Mouse (Mus musculus) thymus, postnatal 10 days (tissue): ENCODE results near the gene Dyrk1a.

Experiments
- DNase-seq, 2 experiments: peaks; one replicate each; pipeline ENCODE4 v3.0.0; 2021; ENCODE audit warnings: low spot score in 2 of 2

Gene Dyrk1a

GRCm38 (mm10) chr16:94559282-94559681 lies 10.5 kb upstream of the Dyrk1a start:
- no peak for DNase-seq

DNA sequence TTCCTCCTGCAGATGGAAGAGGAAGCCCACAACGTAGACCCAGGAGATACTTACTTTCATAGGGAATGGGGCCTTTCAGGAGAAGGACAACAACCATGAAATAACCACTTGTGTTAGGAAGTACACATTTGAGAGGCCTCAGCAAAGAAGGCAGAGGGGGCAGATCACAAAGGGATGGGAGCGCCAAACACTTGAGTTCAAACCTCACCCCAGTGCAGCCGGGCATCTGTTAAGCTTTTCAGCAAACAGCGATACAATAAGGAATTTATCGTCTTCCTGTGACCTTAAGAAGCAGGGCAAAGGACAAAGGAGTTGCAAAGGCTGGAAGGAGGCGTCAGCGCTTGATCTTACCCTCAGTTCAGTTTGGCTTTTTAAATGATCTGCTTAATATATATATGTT lies 10.0 kb upstream of the Dyrk1a start:
- DNase-seq = no peak

GRCm38 (mm10) chr16:94560618-94561017 lies 9.2 kb upstream of the Dyrk1a start:
- no peak for DNase-seq

DNA sequence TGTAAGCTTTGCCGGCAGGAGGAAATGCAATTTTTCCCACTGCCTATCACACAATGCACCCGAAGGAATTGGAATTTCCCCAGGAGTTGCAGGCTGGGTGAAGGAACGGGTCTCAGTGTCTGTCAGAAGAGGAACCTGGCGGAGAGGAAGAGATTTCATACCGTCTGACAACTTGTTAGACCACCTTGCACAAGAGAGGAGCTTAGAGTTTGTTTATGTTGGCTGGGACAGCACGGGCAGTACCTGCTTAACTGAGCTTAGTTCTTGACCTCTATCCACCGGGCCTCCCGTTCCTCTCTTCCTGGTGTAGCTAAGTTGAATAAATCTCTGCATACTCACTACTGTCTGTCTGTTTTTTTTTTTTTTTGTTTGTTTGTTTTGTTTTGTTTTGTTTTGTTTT lies 3.7 kb upstream of the Dyrk1a start:
- no peak for DNase-seq

DNA sequence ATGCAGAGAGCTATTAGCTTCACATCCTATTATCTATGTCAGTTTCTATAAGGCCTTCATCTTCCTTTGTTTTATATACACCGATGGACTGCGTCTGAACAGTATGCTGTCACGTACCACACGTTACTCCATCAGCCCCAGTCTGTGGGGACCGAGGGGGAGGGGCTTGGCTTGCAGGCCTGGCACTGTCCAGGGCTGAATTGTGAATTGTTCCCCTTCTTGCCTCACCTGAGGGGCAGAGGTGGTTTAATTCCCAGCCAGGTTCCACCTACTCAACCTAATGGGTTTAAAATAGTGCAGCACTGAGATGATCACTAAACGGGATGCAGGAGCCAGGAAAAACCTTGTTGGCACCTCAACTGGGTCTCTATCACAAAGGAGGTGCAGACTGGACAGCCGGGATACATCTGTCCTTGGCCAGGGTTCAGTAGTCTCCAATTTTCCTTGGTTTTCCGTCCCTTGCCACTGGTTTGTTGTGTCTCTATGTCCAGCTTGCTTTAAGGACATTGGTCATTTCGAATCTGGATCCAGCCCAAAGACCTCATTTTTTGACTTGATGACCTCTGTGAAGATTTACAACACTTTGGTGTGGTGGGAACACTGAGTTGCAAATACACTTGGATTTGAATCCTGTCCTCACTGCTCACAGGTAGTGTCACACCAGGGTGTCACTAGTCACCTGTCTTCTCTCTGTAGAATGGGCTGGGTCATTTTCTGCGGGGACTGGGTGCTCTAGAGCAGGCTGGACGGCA lies 2.8 kb upstream of the Dyrk1a start:
- no peak for DNase-seq

DNA sequence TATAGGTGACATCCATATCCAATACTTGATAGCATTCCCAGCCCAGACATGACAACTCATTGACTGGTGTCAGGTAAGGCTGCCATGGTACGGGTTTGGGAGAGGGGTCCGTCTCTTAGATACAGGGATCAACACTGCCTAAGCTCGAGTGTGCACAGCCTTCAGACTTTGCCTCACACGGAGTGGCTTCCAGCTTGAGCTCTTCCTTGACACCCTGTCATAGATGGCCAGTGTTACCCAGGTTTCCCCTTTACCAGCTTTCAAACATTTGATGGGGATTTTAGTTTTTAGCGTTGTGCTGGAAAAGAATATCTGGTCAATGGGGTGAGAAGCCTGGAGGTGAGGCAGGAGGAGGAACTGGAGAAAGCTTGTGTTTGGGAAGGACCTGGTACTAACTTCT lies 2.1 kb upstream of the Dyrk1a start:
- no peak for DNase-seq

DNA sequence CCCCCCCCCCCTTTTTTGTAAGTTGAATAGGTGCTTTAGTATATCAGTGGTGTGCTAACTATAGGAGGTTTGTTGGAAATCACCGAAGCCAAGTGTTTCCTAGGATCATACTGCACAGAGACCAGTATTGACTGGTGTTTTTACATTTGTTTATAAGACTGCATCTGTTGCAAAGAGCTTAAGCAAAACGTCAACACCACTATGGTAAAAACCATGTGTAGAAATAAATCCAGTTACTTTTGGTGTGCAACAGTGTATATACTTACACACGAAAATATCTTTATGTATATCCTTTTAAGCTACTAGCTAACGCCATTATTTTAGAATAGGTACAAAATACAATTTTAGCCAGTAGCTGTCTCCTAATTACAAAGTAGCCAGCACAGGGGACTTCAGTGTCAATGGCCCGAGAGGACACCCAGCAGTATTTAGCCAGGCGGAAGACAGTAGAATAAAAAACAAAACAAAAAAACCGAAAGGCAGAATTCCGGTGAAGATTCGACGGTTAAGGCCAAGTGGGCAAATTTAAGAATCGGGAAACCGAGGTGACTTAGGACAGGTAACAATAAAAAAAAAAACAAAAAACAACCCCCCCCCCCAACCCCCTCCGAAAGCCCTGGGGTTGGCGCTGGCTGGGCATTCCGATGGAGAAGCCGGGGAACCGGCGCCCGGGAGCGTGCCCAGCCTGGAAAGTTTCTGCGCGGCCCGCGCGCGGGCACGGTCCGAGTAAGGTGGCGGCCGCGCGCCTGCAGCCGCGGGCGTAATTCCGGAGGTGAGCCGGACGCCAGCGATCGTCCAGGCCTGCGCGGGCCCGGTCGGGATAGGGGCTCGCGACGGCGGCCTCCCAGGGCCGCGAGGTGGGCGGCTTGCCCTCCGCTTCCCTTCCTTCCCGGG lies 1.2 kb upstream of the Dyrk1a start:
- DNase-seq = no peak

GRCm38 (mm10) chr16:94570361-94571041 lies 691 bp downstream of the Dyrk1a start:
- peak; percentile 46 to 50 for DNase-seq

DNA sequence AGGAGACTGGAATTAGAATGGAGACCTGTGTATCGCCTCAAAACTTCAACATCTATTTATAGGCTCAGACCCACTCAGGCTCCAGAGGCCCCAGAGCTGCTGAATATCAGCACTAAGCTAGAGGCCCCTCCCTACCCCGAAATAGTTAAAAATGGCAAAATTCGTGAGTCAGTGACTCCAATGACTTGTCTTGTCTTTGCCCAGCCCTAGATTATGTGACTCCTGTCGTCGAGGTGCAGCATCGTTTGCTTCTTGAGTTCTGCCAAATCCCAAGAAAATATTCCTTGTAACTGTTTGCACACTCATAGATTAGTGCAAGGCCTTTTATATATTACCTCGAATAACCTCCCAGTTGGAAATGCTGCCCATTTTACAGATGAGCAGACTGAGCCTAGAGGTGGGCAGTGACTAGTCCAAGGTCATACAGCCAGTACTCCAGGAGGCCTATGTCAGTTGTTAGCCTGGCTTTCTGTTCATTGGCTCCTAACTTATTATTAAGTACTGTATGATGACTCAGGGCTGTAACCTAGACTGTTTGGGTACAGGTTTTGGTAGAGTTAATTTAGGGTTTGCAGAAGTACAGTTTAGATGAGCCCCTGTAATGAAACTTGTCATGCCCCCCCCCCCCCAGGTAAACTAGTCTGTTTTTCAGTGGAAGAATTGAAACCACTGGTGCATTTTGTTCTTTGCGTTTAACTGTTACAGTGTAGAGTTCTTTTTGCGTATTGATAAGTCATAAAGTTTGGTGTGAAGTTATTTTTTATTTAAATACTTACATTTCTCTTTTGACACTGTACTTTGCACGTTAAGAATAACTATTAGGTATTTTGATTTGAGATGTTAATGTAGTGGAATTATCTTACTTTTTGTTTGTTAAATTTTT lies 1.5 kb downstream of the Dyrk1a start:
- DNase-seq = no peak

DNA sequence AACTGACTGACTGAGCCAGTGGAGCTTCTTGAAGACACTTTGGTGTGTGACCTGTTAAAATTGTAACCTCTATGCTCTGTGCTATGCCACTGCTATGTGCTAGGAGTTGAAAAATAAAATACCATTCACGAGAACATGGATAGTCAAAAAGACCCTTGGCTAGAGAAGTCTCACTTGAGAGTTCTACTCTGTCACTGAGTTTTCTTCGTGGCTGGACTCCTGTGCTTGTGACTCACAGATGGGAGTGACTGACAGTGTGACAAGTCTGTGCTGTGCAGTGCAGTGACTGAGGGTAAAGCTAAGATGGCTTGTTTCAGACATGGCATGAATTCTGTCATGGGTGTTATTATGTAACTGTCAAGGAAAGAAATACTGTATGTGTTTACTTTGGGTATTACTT lies 2.6 kb downstream of the Dyrk1a start:
- no peak for DNase-seq

DNA sequence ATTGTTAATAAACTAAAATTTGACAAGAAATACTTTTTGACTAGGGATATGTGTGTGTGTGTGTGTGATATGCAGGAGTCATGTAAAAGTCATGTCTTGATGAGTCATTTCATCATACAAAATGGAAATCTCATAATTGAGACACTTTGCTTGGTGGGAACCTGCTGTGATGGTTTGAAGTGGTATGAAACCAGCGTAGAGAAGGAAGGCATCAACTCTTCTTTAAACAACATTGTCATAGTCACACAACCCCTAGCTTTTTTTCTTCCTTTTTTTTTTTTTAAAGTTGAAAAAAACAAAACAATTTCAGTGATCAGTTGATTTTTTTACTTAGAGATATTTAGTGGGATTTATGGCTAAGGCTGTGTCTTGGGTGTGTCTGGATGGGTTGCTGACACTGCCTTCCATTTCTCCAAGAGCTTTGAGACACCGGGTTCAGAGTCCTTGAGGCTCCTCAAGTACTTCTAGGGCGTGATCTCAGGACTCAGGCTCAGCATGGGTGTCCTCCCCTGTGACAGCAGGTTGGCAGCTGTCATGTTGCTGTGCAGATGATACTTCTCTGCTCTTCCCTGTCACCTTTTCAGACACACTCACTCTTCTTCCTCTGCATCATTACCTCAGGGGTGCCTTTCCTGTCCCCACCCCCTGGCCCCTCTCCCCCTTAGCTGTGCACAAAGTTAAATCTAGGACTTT lies 4.4 kb downstream of the Dyrk1a start:
- no peak for DNase-seq

- DNase-seq = no peak
Observed at GRCm38 (mm10) chr16:94574718-94575094, 4.9 kb downstream of the Dyrk1a start.

DNA sequence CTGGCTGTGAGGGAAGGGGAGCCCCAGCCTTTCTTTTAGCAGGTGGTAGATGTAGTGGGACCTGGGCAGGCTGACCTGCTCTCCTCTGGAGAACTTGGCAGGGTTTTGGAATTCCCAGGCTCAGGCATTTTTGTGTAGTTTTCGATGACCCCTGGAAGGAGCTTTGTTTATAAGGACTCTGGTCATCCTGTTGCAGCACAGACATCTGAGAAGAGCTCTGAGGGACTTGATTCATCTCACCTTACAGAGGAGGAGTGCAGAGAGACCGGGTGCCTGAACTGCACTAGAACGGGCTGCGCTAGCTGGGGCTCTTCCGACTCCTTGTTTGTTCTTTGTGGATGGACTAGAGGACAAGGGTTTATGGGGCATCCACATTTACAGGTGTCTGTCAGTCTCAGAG lies 5.9 kb downstream of the Dyrk1a start:
- no peak for DNase-seq

DNA sequence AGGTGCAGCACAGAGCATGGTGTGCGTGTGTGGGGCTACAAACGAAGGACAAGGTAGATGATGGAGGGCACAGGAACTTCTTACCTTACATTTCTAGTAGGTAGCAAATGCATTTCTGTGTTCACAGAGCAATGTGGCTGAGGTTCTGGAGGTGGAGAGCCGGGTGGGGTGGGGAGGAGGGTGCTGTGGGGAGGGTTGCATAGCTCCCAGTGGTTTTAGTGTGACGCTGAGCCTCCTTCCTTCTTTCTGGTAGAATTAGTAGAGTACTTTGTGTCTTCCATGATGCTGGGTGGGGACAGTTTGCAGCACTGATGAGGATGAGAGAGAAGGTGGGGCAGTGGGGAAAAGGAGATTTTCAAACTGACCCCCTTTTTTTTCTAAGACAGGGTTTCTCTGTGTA lies 9.5 kb downstream of the Dyrk1a start:
- no peak for DNase-seq

DNA sequence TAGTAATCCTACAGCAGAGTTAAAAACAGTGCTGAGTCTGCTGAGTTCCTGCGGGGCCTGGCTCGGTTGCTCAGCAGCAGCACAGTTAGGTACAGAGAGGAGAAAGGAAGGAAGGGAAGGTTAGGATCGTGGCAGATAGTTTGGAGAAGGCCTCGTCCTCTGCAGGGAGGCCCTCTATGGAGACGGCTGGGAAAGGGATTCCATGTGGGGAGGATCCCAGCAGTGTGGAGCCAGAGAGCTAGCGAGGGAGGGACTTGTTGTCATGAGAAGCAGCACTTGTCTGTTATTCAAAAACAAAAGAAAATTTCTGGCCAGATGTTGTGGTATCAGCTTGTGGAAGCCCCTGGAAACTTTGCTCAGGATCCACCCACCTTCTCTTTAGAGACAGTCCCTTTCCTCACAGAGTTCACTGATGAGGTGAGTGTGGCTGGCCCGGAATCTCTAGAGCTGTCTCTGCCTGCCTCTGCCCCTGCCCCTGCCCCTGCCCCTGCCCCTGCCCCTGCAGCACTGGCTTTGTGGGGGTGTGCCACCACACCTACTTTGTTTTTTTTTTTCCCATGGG lies 11.1 kb downstream of the Dyrk1a start:
- DNase-seq = no peak

- DNase-seq = no peak
Observed at GRCm38 (mm10) chr16:94586349-94586990, 16.7 kb downstream of the Dyrk1a start.

DNA sequence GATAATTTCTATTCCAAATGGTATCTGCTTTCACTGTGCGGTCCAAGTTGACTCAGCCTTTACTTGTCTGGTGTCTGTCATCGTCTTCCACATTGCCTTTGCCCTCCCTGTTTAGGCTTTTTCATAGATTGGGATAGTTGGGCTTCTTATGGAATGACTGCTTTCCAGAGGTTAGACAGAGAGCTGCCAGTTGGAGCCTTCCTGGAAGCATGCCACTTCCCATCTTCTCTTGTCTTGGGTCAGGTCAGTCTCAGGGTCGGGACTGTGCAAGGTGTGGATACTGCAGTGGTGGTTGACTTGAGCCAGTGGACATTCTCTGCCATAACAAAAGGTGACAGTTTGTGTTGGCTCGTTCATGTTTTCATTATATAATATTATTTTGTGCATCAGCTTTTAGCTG lies 17.7 kb downstream of the Dyrk1a start:
- no peak for DNase-seq

DNA sequence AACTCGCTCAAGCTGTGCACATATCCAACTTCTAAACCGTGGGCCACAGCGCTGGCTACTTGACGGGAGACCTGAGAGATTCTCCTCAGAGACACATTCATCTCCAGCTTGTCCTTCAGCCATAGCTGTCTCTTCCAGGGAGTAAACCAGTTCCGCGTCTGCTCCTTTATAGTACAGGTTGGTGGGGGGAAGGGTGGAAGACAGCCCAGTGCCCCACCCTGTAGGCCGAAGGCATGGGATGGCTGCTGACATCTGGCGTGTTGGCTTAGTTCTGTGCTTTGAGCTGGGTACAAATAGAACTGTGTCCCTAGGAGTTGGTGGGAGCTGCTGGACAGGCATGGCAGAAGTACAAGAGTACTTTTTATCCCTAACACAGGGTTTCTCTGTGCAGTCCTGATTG lies 18.4 kb downstream of the Dyrk1a start:
- DNase-seq = no peak

DNA sequence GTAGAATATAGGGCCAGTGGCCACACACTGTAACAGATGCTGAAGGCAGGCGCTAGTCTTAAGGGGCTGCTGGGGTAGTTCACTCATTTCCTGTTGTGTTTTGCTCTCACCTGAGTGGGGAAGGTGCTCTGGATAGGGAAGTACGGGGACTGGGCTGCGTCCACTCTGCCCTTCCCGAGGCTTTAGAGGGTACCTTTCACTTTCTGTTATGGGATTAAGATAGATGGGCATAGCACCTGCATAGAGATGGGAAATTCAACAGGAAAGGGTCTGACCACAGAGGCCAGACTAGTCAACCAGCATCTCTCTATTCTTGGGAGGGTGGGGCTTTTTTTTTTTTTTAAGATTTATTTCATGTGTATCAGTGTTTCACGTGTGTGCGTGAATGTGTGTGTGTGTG lies 19.2 kb downstream of the Dyrk1a start:
- no peak for DNase-seq

GRCm38 (mm10) chr16:94589648-94590047 lies 19.8 kb downstream of the Dyrk1a start:
- no peak for DNase-seq
